Mouse (Mus musculus) bone marrow macrophage, adult 2 months (primary cell): Measurements from ENCODE around the gene Cdh12.

Source experiments
- CTCF ChIP-seq: IDR thresholded peaks from 2 replicates; pipeline ENCODE4 v1.5.1; 2012; ENCODE audit warnings: low read depth, mild to moderate bottlenecking, low read length, moderate library complexity
- POLR2A ChIP-seq: IDR thresholded peaks from 2 replicates; pipeline ENCODE4 v1.6.1; 2012; ENCODE audit warnings: mild to moderate bottlenecking, low read depth, low read length, borderline replicate concordance

- TF ChIP-seq POLR2A (no peak), CTCF (no peak)
These were observed 681.6 kb downstream of the Cdh12 start for GRCm38 (mm10) chr15:21130660-21131059.
